16 mouse cellular contexts compared by ENCODE assay signal in genomic region chr2:31948801-31949200, GRCm38 (mm10). TPM values are rescaled to one million over a fixed set of nuclear protein-coding genes. Genes with fewer than 3 reads are reported as not detected.
A peak's percentile ranks its signal among the peaks of the same experiment; 100 is the strongest.
DNase-seq lines count a peak whose midpoint lies in the region; TF ChIP-seq lines count a peak whose summit lies in the region.
"Had no signal": no experiment of that assay in that cellular context is flagged by ENCODE, and none has a peak within 500 bp of the region (broad histone marks: within the 10 kb centered on the region; RNA-seq: fewer than 3 reads in every experiment).

No protein-coding gene starts in this region.

- H3K36me3 ChIP-seq in myocyte (ENCODE audit: control insufficient read depth, insufficient read depth), result no peaks in the 10 kb centered on the region
- H3K36me3 ChIP-seq: G1E; heart, embryonic 13.5 days had no signal

- no peak overlapping the region for H3ac ChIP-seq in myocyte (ENCODE audit: control insufficient read depth, insufficient read length)

- H3K4me3 ChIP-seq in myocyte, result no peak overlapping the region
- H3K4me3 ChIP-seq: heart, adult 2 months; heart, embryonic 10.5 days; heart, embryonic 13.5 days had no signal

- TF ChIP-seq POLR2A in myocyte (IDR thresholded peaks at IDR 0.05; ENCODE audit: insufficient read length, low read depth), result no peak

- no peaks in the 10 kb centered on the region for H3K79me2 ChIP-seq in myocyte (ENCODE audit: control insufficient read depth, insufficient read depth)

- DNase-seq in urinary bladder, postnatal 14 days (ENCODE audit: low spot score), result peak; percentile 18
- no peak for DNase-seq in urinary bladder, adult 18-20 months (ENCODE audit: low spot score in 2 of 2)
- peak; percentile 72 for DNase-seq in NIH3T3 (ENCODE audit: low read depth)
- DNase-seq in kidney, adult 11 months, result no peak
- DNase-seq in right cerebral cortex, adult 18-20 months, result no peak
- DNase-seq: B cell, adult 2 months; cerebellum, adult 18-20 months; cerebellum, adult 9-10 months; cerebellum, postnatal 14 days; forebrain, postnatal 0 days had no signal

- H3K27me3 ChIP-seq in myocyte (ENCODE audit: control insufficient read depth, insufficient read depth, insufficient read length), result no peaks in the 10 kb centered on the region

- H3K4me2 ChIP-seq in myocyte (ENCODE audit: low read depth), result peak overlapping the region; percentile 81
- H3K4me2 ChIP-seq: heart, embryonic 13.5 days; hindbrain, embryonic 14.5 days had no signal

TF ChIP-seq in myocyte, 11 proteins besides CTCF, POLR2A, EP300 and RAD21:
- TF ChIP-seq USF1 (IDR thresholded peaks at IDR 0.05; ENCODE audit: low read depth), result no peak
- TF ChIP-seq CEBPB (IDR thresholded peaks at IDR 0.05; ENCODE audit: insufficient read depth, poor library complexity, severe bottlenecking), result no peak
- TF ChIP-seq REST (IDR thresholded peaks at IDR 0.05; ENCODE audit: insufficient read depth, insufficient read length), result no peak
- TF ChIP-seq TCF12 (IDR thresholded peaks at IDR 0.05; ENCODE audit: insufficient read depth, poor library complexity, severe bottlenecking), result no peak
- TF ChIP-seq MYOG (IDR thresholded peaks at IDR 0.05; ENCODE audit: control insufficient read depth in 1 of 3, insufficient read depth in 1 of 3, insufficient read length in 2 of 3, low read depth in 2 of 3), result no peak
- TF ChIP-seq TCF3 (IDR thresholded peaks at IDR 0.05; ENCODE audit: insufficient read length, low read depth), result no peak
TF ChIP-seq in myocyte: peak in this region for 0.

RNA-seq across cellular contexts. Expression of gene Aif1l, which starts 1.1 kb away (rescaled TPM):
- polyA plus RNA-seq in myocyte (2012; fragmentation: generic; extraction: Trizol), result 159 TPM
- polyA plus RNA-seq: G1E had no signal

RNA-seq across cellular contexts. Expression of gene Nup214, which starts 25.4 kb away (rescaled TPM):
- 26.3 TPM for polyA plus RNA-seq in myocyte (2012; fragmentation: generic; extraction: Trizol)

Comparison
In these comparisons a context has a peak if more than half of its experiments do, and no peak if none do; other contexts are left out.
1. DNase-seq: peak in urinary bladder, postnatal 14 days (single experiment) and NIH3T3 (single experiment); none in urinary bladder, adult 18-20 months (0 of 2), kidney, adult 11 months (single experiment) and right cerebral cortex, adult 18-20 months (single experiment).